Mouse (Mus musculus): Measurements from ENCODE around the gene Dusp2.

Gene Dusp2

DNA sequence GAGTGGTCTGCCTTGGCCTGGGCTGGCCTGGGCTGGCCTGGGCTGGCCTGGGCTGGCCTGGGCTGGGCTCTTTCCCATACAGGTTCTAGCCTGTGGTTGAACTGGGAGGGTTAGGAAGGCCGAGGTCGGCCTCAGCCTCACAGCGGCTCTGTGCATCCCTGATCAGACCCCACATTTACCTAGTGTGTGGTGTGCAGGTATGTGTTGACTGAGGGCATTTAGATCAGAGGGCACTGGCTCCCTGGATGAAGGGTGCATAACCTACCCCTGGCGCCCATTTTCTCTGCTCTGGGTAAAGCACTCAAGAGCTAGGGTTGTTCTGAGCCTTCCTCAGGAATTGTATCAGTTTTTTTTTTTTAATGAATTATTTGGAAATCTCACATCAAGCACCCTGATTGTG, 2.5 kb downstream of the Dusp2 start, which contains the start of gene Astl:
Gene Astl, plus strand, starts transcription at position 224 of the 400 bp plus-strand sequence.
- H3K36me3 ChIP-seq (ENCODE audit: insufficient read depth, low read length), result no peaks in the 10 kb centered on the region

DNA sequence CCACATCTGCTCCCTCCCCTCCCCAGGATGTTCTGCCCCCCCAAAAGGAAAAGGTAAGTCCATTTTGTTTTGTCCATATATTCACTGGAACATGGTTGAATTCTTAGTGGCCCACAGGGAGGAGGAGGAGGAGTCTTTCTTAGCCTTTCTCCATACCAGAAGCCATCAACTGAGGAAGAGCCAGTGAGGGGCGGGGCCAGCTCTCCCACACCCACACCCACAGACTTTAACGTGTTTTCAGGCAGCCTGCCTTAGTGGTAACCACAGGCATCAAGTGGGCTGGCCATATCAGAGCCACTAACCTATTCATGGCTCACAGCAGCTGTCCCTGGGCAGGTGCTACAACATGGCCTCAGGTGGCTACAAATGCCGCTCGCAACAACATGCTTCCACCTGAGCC, 2.9 kb downstream of the Dusp2 start:
- H3K36me3 ChIP-seq (ENCODE audit: insufficient read depth, low read length), result no peaks in the 10 kb centered on the region
- H3K27me3 ChIP-seq (ENCODE audit: insufficient read depth, low read length), result peaks cover 72% of the 10 kb centered on the region
- H3K4me1 ChIP-seq (replicated peaks; ENCODE audit: low read depth, low read length), result peaks cover 28% of the 10 kb centered on the region
- no peak overlapping the region for H3K4me3 ChIP-seq (replicated peaks; ENCODE audit: low read length)
- H3K9me3 ChIP-seq (ENCODE audit: low read length), result 0 out of 2 replicates have a peak, but pooled peaks cover 3% of the 10 kb centered on the region
- no peak for TF ChIP-seq POU5F1 (IDR thresholded peaks at IDR 0.05; ENCODE audit: borderline replicate concordance, low read length)
- TF ChIP-seq CTCF (conservative IDR thresholded peaks at IDR 0.05; ENCODE audit: low read length), result no peak
- no peak for TF ChIP-seq NANOG (IDR thresholded peaks at IDR 0.05; ENCODE audit: borderline replicate concordance, low read length)

More for the DNA sequence above, 2.5 kb downstream of the Dusp2 start, which contains the start of gene Astl:
- peaks cover 72% of the 10 kb centered on the region for H3K27me3 ChIP-seq (ENCODE audit: insufficient read depth, low read length)
- peaks cover 28% of the 10 kb centered on the region for H3K4me1 ChIP-seq (replicated peaks; ENCODE audit: low read depth, low read length)
- no peak for TF ChIP-seq NANOG (IDR thresholded peaks at IDR 0.05; ENCODE audit: borderline replicate concordance, low read length)
- TF ChIP-seq CTCF (conservative IDR thresholded peaks at IDR 0.05; ENCODE audit: low read length), result no peak
- TF ChIP-seq POU5F1 (IDR thresholded peaks at IDR 0.05; ENCODE audit: borderline replicate concordance, low read length), result no peak
- H3K4me3 ChIP-seq (replicated peaks; ENCODE audit: low read length), result no peak within 1 kb of the TSS
- H3K9me3 ChIP-seq (ENCODE audit: low read length), result 0 out of 2 replicates have a peak, but pooled peaks cover 3% of the 10 kb centered on the region

DNA sequence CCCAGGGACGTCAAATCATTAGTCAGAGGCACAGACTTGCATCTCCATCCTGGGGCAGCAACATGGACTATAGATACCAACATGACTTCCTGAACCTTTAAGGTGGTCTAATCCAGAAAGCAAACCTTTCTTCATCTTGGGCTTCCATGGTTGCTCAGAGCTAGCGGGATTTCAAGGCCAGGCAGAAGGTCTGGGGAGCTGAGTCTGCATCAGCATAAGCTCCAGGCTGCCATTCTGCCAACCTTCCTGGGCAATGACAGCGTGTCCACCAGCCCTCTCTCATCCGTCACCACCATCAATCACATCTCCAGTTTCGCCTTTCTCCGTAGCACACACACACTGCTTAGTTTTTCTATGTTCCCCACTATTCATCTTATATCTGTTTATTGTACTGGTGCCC, 3.3 kb downstream of the Dusp2 start:
- Histone ChIP-seq H3K27me3 (ENCODE audit: insufficient read depth, low read length) (peaks cover 70% of the 10 kb centered on the region), H3K9me3 (ENCODE audit: low read length) (0 out of 2 replicates have a peak, but pooled peaks cover 3% of the 10 kb centered on the region), H3K4me3 (replicated peaks; ENCODE audit: low read length) (no peak overlapping the region), H3K36me3 (ENCODE audit: insufficient read depth, low read length) (no peaks in the 10 kb centered on the region), H3K4me1 (replicated peaks; ENCODE audit: low read depth, low read length) (peaks cover 28% of the 10 kb centered on the region)
- TF ChIP-seq CTCF (conservative IDR thresholded peaks at IDR 0.05; ENCODE audit: low read length), result no peak
- TF ChIP-seq NANOG (IDR thresholded peaks at IDR 0.05; ENCODE audit: borderline replicate concordance, low read length), result no peak
- no peak for TF ChIP-seq POU5F1 (IDR thresholded peaks at IDR 0.05; ENCODE audit: borderline replicate concordance, low read length)

DNA sequence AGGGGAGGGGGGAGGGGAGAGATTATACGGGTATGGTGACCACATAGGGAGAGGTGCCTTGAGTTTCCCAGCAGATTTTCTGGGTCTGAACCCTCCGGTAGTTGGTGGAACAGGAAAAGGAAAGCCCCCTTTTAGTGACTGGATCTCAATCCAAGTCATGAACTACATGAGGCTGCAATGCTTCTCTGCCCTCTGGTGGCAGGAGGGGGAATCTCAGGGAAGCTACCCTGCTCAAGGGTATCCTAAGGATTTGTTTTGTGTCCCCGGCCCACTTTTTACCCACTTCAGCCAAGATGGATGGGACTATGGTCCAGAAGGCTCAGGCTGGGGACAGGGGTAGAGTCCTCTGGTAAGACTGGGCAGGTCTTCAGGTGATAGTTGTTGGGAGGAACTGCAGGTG, 5.2 kb downstream of the Dusp2 start:
- Histone ChIP-seq H3K4me3 (replicated peaks; ENCODE audit: low read length) (no peak overlapping the region), H3K36me3 (ENCODE audit: insufficient read depth, low read length) (no peaks in the 10 kb centered on the region), H3K9me3 (ENCODE audit: low read length) (0 out of 2 replicates have a peak, but pooled peaks cover 3% of the 10 kb centered on the region), H3K4me1 (replicated peaks; ENCODE audit: low read depth, low read length) (peaks cover 16% of the 10 kb centered on the region), H3K27me3 (ENCODE audit: insufficient read depth, low read length) (peaks cover 66% of the 10 kb centered on the region)
- TF ChIP-seq CTCF (conservative IDR thresholded peaks at IDR 0.05; ENCODE audit: low read length), result peak; percentile 98
- no peak for TF ChIP-seq POU5F1 (IDR thresholded peaks at IDR 0.05; ENCODE audit: borderline replicate concordance, low read length)

DNA sequence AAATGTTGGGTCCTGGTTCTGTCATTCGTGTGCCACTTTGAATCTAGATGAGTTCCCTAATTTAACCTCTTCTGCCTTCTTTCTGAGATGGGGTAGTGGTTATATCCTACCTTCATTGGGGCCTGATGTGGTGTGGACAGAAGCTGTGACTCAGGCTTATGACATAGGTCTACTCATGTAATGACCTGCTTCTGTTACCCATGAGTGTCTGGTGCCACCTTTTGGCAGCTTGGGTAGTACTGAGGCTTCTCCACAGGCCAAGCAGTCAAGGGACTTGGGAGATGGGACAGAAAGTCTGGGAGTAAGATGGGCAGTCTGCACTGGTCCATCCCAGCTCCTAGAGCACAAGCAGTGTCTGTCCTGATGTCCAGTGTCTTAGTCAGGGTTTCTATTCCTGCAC, 10.4 kb downstream of the Dusp2 start:
- peaks cover 48% of the 10 kb centered on the region for H3K27me3 ChIP-seq (ENCODE audit: insufficient read depth, low read length)
- no peaks in the 10 kb centered on the region for H3K4me1 ChIP-seq (replicated peaks; ENCODE audit: low read depth, low read length)
- no peak for TF ChIP-seq NANOG (IDR thresholded peaks at IDR 0.05; ENCODE audit: borderline replicate concordance, low read length)
- no peak for TF ChIP-seq CTCF (conservative IDR thresholded peaks at IDR 0.05; ENCODE audit: low read length)
- no peak for TF ChIP-seq POU5F1 (IDR thresholded peaks at IDR 0.05; ENCODE audit: borderline replicate concordance, low read length)

DNA sequence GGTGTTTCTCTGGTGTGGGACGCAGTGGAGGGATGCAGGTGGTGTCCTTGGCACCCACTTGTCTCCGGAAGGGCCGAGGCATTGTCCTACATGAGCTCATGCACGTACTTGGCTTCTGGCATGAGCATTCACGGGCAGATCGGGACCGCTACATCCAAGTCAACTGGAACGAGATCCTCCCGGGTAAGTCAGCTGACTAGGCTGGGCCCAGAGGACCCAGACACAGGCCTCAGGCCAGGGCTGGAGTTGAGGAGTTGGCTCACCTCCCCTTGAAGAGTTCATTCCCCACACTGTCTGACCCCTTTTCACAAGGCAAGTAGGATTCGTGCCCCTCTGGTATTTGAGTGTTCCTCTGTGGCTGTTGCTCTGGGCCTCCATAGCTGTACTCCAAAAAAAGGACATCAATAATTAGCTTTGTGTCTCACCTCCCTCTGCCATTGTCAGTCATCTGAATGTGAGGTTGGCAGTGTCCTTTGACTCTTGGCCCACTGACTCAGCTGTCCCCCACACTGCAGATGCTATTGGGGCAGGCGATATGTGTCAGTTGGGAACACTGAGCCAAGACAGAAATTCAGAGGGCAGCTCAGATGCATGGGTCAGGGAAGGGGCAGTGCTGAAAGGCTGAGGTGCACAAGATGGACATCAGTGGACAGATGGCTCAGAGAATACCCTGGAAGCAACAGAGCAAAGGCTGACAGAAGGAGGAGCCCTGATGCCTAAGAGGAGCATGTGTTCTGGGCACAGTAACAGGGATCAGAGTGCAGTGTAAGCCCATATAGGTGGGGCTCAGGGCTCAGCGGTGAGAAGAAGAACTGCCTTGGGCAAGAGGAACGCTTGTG, 11.4 kb downstream of the Dusp2 start:
- TF ChIP-seq POU5F1 (IDR thresholded peaks at IDR 0.05; ENCODE audit: borderline replicate concordance, low read length), result no peak
- TF ChIP-seq NANOG (IDR thresholded peaks at IDR 0.05; ENCODE audit: borderline replicate concordance, low read length), result no peak
- no peak for TF ChIP-seq CTCF (conservative IDR thresholded peaks at IDR 0.05; ENCODE audit: low read length)
- H3K27me3 ChIP-seq (ENCODE audit: insufficient read depth, low read length), result peaks cover 40% of the 10 kb centered on the region
- H3K9me3 ChIP-seq (ENCODE audit: low read length), result no peaks in the 10 kb centered on the region
- no peaks in the 10 kb centered on the region for H3K36me3 ChIP-seq (ENCODE audit: insufficient read depth, low read length)
- no peak overlapping the region for H3K4me3 ChIP-seq (replicated peaks; ENCODE audit: low read length)
- H3K4me1 ChIP-seq (replicated peaks; ENCODE audit: low read depth, low read length), result no peaks in the 10 kb centered on the region

More for the DNA sequence above, 10.4 kb downstream of the Dusp2 start:
- Histone ChIP-seq H3K4me3 (replicated peaks; ENCODE audit: low read length) (no peak overlapping the region), H3K36me3 (ENCODE audit: insufficient read depth, low read length) (no peaks in the 10 kb centered on the region), H3K9me3 (ENCODE audit: low read length) (no peaks in the 10 kb centered on the region)

DNA sequence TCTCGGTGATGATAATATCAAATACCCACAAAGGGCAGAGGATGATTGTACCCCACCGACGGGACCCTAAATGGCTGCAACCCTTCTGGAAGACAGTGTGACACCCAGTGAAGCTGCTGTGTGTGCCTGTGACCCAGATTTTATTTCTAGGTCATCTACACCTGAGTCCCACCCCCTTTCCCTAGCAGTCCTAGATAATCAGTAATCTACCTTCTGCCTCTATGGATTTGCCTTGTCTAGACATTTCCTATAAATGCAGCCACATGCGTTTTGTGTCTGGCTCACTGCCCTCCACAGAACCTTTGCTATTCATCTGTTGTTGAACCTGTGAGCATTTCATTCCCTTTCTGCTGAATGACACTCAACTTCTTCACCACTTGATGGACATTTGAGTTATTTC, 17.9 kb downstream of the Dusp2 start:
- Histone ChIP-seq H3K4me3 (replicated peaks; ENCODE audit: low read length) (no peak overlapping the region), H3K9me3 (ENCODE audit: low read length) (no peaks in the 10 kb centered on the region), H3K4me1 (replicated peaks; ENCODE audit: low read depth, low read length) (no peaks in the 10 kb centered on the region), H3K27me3 (ENCODE audit: insufficient read depth, low read length) (peaks cover 48% of the 10 kb centered on the region), H3K36me3 (ENCODE audit: insufficient read depth, low read length) (no peaks in the 10 kb centered on the region)
- no peak for TF ChIP-seq CTCF (conservative IDR thresholded peaks at IDR 0.05; ENCODE audit: low read length)
- no peak for TF ChIP-seq NANOG (IDR thresholded peaks at IDR 0.05; ENCODE audit: borderline replicate concordance, low read length)
- TF ChIP-seq POU5F1 (IDR thresholded peaks at IDR 0.05; ENCODE audit: borderline replicate concordance, low read length), result no peak

DNA sequence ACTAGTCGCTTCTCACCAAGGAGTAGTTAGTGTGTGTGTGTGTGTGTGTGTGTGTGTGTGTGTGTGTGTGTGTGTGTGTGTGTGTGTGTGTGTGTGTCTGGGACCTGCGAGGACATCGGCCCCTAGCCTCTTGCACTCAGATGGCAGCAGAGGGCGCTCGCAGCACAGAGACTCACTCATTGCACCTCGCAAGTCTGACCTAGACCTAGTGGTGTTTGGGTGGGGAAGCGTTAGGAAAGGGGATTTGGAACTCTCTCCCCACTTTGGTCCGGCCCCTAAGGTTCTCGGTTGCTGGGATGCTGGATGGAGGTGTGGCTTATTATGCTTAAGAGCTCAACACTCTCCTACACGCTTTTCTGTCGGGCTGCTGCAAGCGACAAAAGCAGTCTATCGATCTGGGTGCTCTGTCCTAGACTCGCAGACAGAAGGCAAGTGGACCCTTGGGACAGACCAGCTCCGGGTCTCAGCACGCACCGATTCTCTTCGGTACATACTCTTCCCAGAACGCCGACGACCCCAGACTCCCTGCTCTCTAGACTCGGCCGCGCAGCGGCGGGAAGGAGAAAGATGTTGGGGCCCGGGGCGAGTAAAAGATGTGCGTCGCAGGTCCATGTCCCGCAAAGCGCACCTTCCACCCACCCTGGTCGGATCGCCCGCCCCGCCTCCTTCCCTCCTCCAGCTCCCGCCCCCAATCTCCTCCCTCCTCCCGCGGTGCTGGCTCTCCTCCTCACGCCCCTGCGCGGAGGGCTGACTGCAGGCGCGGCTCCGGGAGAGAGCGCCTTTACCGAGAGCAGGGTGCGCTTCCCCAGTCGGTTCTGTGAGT, 26.7 kb downstream of the Dusp2 start, which contains the start of gene Adra2b:
Gene Adra2b, plus strand, starts transcription at position 750 of the 823 bp plus-strand sequence.
- H3K27me3 ChIP-seq (ENCODE audit: insufficient read depth, low read length), result peaks cover 94% of the 10 kb centered on the region
- peaks cover 19% of the 10 kb centered on the region for H3K4me1 ChIP-seq (replicated peaks; ENCODE audit: low read depth, low read length)
- peak within 1 kb of the TSS; percentile 86 for H3K4me3 ChIP-seq (replicated peaks; ENCODE audit: low read length)
- TF ChIP-seq NANOG (IDR thresholded peaks at IDR 0.05; ENCODE audit: borderline replicate concordance, low read length) (no peak), POU5F1 (IDR thresholded peaks at IDR 0.05; ENCODE audit: borderline replicate concordance, low read length) (no peak), CTCF (conservative IDR thresholded peaks at IDR 0.05; ENCODE audit: low read length) (peak; percentile 35)
- no peaks in the 10 kb centered on the region for H3K36me3 ChIP-seq (ENCODE audit: insufficient read depth, low read length)
- H3K9me3 ChIP-seq (ENCODE audit: low read length), result no peaks in the 10 kb centered on the region

All from E14TG2a.4 (cell line).